Mouse (Mus musculus): Measurements from ENCODE around the gene Sytl1. TPM values are rescaled to one million over a fixed set of nuclear protein-coding genes. Genes with fewer than 3 reads are reported as not detected.

Gene Sytl1
- total and polyA plus RNA-seq, 3 experiments, result 0.08 to 0.31 TPM; not detected in 1

DNA sequence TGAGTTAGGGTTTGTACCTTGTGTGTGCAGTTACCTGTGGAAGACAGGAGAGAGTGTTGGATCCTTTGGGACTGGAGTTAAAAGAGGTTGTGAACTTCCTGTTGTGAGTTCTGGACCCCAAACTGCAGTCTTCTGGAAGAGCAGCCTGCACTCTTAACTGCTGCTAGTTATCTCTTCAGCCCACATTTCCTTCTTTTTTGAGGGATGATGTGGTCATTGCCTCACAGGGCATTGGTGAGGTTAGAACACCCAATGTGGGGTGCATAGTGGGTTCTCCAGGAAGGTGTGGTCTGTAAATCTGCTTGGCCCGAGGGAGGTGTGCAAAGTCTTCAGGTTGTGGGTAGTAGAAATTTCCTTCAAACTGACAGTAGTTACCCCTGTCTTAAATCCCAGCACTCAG lies 18.6 kb downstream of the Sytl1 start (continued):
- TF ChIP-seq RCOR1 (IDR thresholded peaks at IDR 0.05; ENCODE audit: low read depth, low read length) (peak; percentile 60; the same call in 1 of the 2 replicates), TAL1 (IDR thresholded peaks at IDR 0.05; ENCODE audit: low read length) (peak; percentile 84), CHD1 (IDR thresholded peaks at IDR 0.05; ENCODE audit: low read depth, low read length) (no peak), POLR2AphosphoS2 (IDR thresholded peaks at IDR 0.05; ENCODE audit: low read length) (no peak), KAT2A (conservative IDR thresholded peaks at IDR 0.05; ENCODE audit: low read depth, low read length) (no peak)

- TF ChIP-seq MEF2A (IDR thresholded peaks at IDR 0.05; ENCODE audit: extremely low read depth, insufficient replicate concordance, low read depth, low read length, poor library complexity, severe bottlenecking) (no peak), MYC (IDR thresholded peaks at IDR 0.05; ENCODE audit: low read depth, low read length) (no peak), HCFC1 (IDR thresholded peaks at IDR 0.05; ENCODE audit: low read depth, low read length) (no peak), NELFE (IDR thresholded peaks at IDR 0.05; ENCODE audit: low read depth, low read length) (no peak), CHD2 (IDR thresholded peaks at IDR 0.05; ENCODE audit: low read length) (no peak), ELF1 (IDR thresholded peaks at IDR 0.05; ENCODE audit: low read depth, low read length) (no peak), RCOR1 (IDR thresholded peaks at IDR 0.05; ENCODE audit: low read depth, low read length) (no peak), SIN3A (IDR thresholded peaks at IDR 0.05; ENCODE audit: low read length) (no peak), MAFK (IDR thresholded peaks at IDR 0.05; ENCODE audit: borderline replicate concordance, low read depth, low read length) (no peak), RAD21 (IDR thresholded peaks at IDR 0.05; ENCODE audit: low read depth, low read length) (no peak), GATA1 (IDR thresholded peaks at IDR 0.05; ENCODE audit: low read depth, low read length) (no peak), MAZ (IDR thresholded peaks at IDR 0.05; ENCODE audit: low read depth, low read length) (no peak)
- peak overlapping the region; percentile 81 for H3K27ac ChIP-seq (ENCODE audit: control insufficient read depth, low read depth, low read length)
- H3K9me3 ChIP-seq (replicated peaks; ENCODE audit: insufficient read depth, low read length), result no peaks in the 10 kb centered on the region
- no peaks in the 10 kb centered on the region for H3K27me3 ChIP-seq (ENCODE audit: control insufficient read depth in 1 of 2, insufficient read depth in 2 of 2, low read length in 2 of 2)
- H3K36me3 ChIP-seq (ENCODE audit: control insufficient read depth in 1 of 2, insufficient read depth in 2 of 2, low read length in 2 of 2), result peaks cover 0 to 52% of the 10 kb centered on the region in 2 experiments; a peak in 2 of 4 replicates
- H3K4me3 ChIP-seq (ENCODE audit: control insufficient read depth in 1 of 2, insufficient read depth in 1 of 2, low read depth in 2 of 2, low read length in 2 of 2), result no peak overlapping the region
- H3K9ac ChIP-seq (ENCODE audit: control insufficient read depth, low read depth, low read length, poor library complexity, severe bottlenecking), result peak overlapping the region; percentile 1
- peaks cover 8% of the 10 kb centered on the region for H3K79me2 ChIP-seq (ENCODE audit: control insufficient read depth, insufficient read depth, low read length, poor library complexity)
- no peak for DNase-seq (ENCODE audit: low read depth, low spot score)
- H3K4me1 ChIP-seq (ENCODE audit: control insufficient read depth in 1 of 2, insufficient read depth in 2 of 2, low read length in 2 of 2), result peaks cover 10 to 78% of the 10 kb centered on the region in 2 experiments
Observed at GRCm38 (mm10) chr4:133243538-133243937, 19.4 kb downstream of the Sytl1 start.

DNA sequence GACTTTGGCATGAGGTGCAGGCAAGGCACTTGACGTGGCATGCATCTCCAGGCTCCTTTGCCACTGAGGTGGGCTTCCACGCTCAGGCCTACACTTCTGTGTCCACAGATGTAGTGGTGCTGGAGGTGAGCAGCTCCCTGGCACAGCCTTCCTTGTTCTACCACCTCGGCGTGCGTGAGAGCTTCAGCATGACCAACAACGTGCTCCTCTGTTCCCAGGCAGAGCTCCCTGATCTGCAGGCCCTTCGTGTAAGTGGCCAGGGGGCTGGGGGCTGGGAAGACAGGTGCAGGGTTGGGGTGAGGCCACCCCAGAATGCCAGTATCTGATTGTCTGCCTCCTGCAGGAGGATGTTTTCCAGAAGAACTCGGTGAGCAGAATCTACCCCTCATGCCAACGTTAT lies 20.2 kb downstream of the Sytl1 start:
- Histone ChIP-seq H3K4me3 (ENCODE audit: control insufficient read depth in 1 of 2, insufficient read depth in 1 of 2, low read depth in 2 of 2, low read length in 2 of 2) (no peak overlapping the region), H3K4me1 (ENCODE audit: control insufficient read depth in 1 of 2, insufficient read depth in 2 of 2, low read length in 2 of 2) (peaks cover 10 to 75% of the 10 kb centered on the region in 2 experiments)
- TF ChIP-seq USF2 (IDR thresholded peaks at IDR 0.05; ENCODE audit: borderline replicate concordance in 1 of 2, insufficient read depth in 1 of 2, low read depth in 1 of 2, low read length in 2 of 2), result no peak

More for the DNA sequence above, 20.2 kb downstream of the Sytl1 start:
- Histone ChIP-seq H3K27me3 (ENCODE audit: control insufficient read depth in 1 of 2, insufficient read depth in 2 of 2, low read length in 2 of 2) (no peaks in the 10 kb centered on the region), H3K27ac (ENCODE audit: control insufficient read depth, low read depth, low read length) (peak overlapping the region; percentile 94), H3K79me2 (ENCODE audit: control insufficient read depth, insufficient read depth, low read length, poor library complexity) (peaks cover 8% of the 10 kb centered on the region), H3K36me3 (ENCODE audit: control insufficient read depth in 1 of 2, insufficient read depth in 2 of 2, low read length in 2 of 2) (peaks cover 0 to 49% of the 10 kb centered on the region in 2 experiments; a peak in 2 of 4 replicates), H3K9ac (ENCODE audit: control insufficient read depth, low read depth, low read length, poor library complexity, severe bottlenecking) (no peak overlapping the region), H3K9me3 (replicated peaks; ENCODE audit: insufficient read depth, low read length) (no peaks in the 10 kb centered on the region)
- no peak for DNase-seq (ENCODE audit: low read depth, low spot score)
